Mouse (Mus musculus) kidney, adult 2 months (tissue): Measurements from ENCODE around the gene Rpl19.

Experiments
- CTCF ChIP-seq: fragments of 200-500 bp; conservative IDR thresholded peaks from 2 replicates; pipeline ENCODE4 v1.5.1; 2011; ENCODE audit warnings: low read depth, mild to moderate bottlenecking, control low read depth, low read length, moderate library complexity, mixed read lengths; ENCODE audit not compliant: insufficient read depth, insufficient read length
- POLR2A ChIP-seq: fragments of 200-500 bp; IDR thresholded peaks from one replicate; pipeline ENCODE4 v1.6.1; 2011; ENCODE audit warnings: low read depth, low read length, control low read depth

GRCm38 (mm10) chr11:98057998-98058397, 31.5 kb downstream of the Rpl19 start:
- TF ChIP-seq POLR2A (no peak), CTCF (no peak)
